Mouse (Mus musculus) lung, postnatal 36 days (tissue): ENCODE measurements at regions not wholly inside any gene's neighbourhood (a gene's known extent, or its start where the extent isn't known, plus 50 kb on each side); places are given as distances from the start of the nearest gene placed in this dataset.

Source experiments
- DNase-seq: peaks from one replicate; pipeline ENCODE4 v3.0.0; 2022; ENCODE audit warnings: mixed read lengths

GRCm38 (mm10) chr2:174178801-174179200, 68.7 kb downstream of the Npepl1 start:
- no peak for DNase-seq

DNA sequence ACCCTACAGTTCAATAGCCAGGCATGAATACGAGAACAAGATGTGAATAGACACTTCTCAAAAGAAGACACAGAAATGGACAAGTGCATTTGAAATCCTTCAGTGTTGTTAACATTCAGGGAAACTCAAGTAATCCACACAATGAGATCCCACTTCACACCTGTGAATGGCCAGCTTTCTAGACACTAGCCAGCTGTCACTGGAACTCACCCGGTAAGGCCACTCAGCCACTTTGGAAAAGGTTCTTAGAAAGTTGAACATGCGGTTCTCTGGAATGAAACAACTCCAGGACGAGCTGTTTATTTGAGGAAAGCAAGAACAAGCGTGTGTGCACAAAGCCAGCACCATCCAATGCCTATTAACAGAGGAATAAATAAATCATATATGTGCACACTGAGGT, 74.6 kb downstream of the Npepl1 start:
- DNase-seq: no peak

GRCm38 (mm10) chr2:174191071-174191470, 80.9 kb downstream of the Npepl1 start:
- no peak for DNase-seq

DNA sequence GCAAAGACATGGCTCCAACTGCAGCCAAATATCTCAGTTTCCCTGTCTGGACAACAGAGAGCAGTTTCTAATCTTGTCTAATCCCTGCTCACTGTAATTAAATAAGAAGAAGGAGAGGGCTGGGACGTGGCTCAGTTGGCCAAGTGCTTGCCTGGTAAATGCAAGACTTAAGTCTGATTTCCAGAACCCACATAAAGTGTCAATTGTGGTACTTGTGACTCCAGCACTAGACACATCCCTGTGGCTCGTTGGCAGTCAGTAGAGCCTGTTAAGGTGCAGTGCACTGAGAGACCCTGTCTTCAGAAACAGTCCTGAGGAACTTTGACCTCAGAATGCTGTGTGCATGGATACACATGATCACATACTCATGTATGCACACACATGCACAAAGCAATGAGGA, 81.4 kb downstream of the Npepl1 start:
- no peak for DNase-seq

DNA sequence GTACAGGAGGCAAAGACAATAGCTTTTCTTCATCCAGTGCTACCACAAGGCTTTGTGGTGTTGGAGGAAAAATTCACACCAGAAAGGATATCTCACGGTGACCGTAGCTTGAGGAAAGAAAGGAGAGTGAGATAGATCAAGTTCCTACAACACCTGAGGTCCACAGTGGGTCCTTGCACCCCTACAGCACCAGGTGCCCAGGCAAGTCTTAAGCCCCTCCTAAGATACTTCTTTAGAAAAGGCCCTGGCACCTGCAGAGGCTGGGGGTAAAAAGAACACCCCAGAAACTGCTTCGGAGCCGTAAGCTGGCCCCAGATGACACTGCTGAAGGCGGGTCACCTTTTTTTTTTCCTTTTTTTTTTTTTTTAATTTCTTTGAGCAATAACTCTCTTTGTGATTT, 81.9 kb downstream of the Npepl1 start:
- no peak for DNase-seq

- DNase-seq: no peak
Measured at GRCm38 (mm10) chr2:174193506-174193905, 83.4 kb downstream of the Npepl1 start.

- no peak for DNase-seq
Measured at GRCm38 (mm10) chr2:174195651-174196050, 85.5 kb downstream of the Npepl1 start.

- no peak for DNase-seq
Measured at GRCm38 (mm10) chr2:174196696-174197215, 86.6 kb downstream of the Npepl1 start.

- DNase-seq: no peak
Measured at GRCm38 (mm10) chr2:174197306-174197945, 86.7 kb upstream of the Gnas start.

DNA sequence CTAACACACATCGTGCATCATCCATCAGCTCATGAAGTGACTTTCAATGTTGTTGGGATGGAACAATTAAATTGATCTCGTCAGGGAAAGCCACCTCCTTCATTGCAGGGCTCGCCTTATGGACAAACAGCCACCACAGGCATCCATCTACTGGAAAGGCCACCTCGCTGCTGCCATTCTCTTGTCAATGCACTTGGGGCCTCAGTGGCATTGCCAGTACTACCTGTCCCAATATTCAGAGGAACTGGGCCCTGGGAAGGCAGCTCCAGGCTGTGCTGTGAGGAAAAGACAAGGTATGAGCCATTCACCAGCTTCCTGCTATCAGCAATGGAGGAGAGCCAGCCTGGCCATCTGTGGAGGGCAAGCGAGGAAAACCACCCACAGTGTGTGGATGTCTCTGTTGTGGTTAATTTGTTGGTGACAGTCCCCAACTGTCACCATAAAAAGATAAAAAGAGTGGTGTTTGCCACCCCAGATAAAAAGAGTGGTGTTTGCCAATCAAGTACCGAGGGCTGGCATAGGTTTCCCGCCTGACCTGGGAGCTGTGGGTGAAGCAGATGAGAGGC, 85.6 kb upstream of the Gnas start:
- DNase-seq: no peak

DNA sequence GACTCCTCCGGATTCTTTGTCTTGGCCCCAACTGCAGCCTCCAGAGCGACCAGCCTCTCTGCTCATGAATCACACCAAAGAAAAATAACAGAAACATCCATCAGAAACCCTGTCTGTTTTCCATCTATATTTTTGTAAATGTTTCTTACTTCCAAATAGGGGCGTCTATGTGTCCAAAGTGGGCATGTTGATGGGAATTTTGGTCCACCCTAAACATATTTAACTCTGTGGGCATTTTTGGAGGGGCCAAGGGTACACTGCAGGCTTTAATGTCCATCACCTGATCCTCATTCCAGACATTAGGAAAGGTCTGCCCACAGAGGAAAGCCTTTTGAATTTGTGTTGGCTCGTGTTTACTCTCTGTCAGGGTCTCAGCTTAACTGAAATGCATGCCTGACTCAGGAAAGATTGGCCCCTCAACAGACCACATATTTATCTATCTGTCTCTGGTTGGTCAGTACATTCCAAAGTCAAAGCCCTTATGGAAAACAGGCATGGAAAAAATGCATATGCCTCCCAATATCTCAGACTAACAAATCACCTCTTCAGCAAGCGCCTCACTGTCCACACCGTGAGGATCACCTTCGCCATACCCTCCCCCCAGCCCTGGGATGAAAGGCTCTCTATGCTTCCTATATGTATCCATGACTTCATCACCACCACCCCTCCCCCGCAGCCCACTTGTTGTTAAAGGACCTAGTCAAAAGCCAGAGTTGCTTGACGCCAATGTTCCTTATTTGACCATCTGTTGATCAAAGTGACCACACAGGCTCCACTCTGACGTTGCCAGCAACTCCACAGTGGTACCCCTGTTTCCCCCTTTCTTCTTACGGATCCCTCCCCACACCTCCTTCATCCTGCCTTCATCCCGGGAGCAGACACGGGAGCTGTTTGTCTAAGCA, 83.9 kb upstream of the Gnas start:
- no peak for DNase-seq

DNA sequence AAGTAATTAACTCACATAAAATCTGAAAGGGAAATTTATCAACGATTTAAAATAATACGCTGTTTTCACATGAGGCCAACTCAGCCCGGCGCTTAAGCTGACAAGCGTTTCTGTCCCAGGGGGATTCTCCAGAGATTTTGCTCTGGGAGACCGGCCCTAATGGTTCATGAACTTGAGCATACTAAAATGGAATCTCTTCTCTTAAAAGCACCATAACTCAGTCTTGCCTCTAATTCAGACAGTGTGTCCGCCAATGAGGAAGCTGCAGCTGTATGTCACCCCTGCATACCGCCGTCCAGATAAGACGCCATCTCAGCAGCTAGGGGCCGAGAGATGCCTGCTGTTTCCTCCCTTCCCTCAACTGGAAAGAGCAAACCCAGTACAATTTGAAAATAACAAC, 80.7 kb upstream of the Gnas start:
- DNase-seq: no peak

- peak; percentile 68 for DNase-seq
Measured at GRCm38 (mm10) chr2:174211681-174212080, 72.4 kb upstream of the Gnas start.

- no peak for DNase-seq
Measured at GRCm38 (mm10) chr2:174226660-174227059, 57.5 kb upstream of the Gnas start.
